Mouse (Mus musculus) adrenal gland, postnatal 10 days (tissue): ENCODE results near the gene H2al1i. TPM values are rescaled to one million over a fixed set of nuclear protein-coding genes. Genes with fewer than 3 reads are reported as not detected.

Experiments used
- total RNA-seq, 2 experiments: library from RNA; stranded (reverse); gene quantifications; 2 replicates each; pipeline ENCODE4 v1.2.3; 2021

The H2al1i gene
- total RNA-seq, 2 experiments from 2014 or later = not detected

Other genes starting within 250 kb of the H2al1i start
- not detected for gene H2al1a, start 25.4 kb upstream of the H2al1i start, total RNA-seq
- gene H2al1b, start 22.2 kb upstream of the H2al1i start, total RNA-seq = not detected
- gene H2al1c, start 19.0 kb upstream of the H2al1i start, total RNA-seq = not detected
- gene H2al1d, start 15.8 kb upstream of the H2al1i start, total RNA-seq = not detected
- not detected for gene H2al1e, start 12.7 kb upstream of the H2al1i start, total RNA-seq
- not detected for gene H2al1f, start 9.5 kb upstream of the H2al1i start, total RNA-seq
- gene H2al1g, start 6.4 kb upstream of the H2al1i start, total RNA-seq = not detected
- not detected for gene H2al1h, start 3.2 kb upstream of the H2al1i start, total RNA-seq
- not detected for gene H2al1j, start 3.2 kb downstream of the H2al1i start, total RNA-seq